Mouse (Mus musculus) lung, postnatal 10 days (tissue): ENCODE measurements around the gene Micu1.
"Not testable (repeated sequence)": the region's sequence is repeated elsewhere in the genome, so short reads cannot be mapped to it uniquely, and the experiment has no call there.

ENCODE experiments used
- DNase-seq: peaks from one replicate; pipeline ENCODE4 v3.0.0; 2021

Gene Micu1

DNA sequence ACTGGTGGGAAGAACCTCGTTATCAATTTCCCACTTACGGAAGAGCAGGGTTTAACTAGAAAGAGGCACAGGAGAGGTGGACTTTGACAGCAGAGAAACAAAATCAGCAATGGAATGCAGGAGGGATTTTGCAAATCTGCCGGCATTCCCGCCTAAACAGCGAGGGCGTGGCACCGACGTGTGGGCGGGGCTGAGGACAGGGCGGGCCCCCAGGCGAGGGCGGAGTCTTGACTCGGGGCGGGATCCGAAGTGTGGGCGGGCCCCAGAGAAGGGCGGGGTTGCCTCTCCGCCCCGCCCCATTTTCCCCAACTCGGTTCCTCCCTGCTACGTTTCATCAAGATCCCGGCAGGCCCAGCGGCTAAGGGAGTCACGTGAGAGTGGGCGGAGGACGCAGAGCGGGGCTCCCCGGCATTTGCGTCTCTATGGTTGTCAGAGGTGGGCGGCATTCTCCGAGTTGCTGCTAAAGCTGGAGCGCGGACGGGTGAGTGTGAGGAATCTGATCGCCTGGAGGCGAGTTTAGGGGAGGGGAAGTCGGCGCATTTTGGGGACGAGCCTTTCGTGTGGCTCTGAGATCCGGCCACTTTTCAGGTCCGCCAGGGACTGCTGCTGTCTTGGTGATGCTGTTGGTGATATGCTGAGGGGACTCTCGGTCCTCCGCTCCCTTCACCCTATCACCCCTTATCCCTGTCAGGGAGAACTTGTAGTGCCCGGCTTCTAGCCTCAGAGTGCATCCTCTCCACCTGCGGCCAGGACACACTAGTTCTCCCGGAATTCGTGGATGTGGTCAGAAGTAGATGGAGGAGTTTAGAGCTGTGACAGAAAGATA is at the start of gene Micu1:
Gene Micu1, plus strand, starts transcription at position 271 of the 826 bp plus-strand sequence.
- DNase-seq, result peak; percentile 97

DNA sequence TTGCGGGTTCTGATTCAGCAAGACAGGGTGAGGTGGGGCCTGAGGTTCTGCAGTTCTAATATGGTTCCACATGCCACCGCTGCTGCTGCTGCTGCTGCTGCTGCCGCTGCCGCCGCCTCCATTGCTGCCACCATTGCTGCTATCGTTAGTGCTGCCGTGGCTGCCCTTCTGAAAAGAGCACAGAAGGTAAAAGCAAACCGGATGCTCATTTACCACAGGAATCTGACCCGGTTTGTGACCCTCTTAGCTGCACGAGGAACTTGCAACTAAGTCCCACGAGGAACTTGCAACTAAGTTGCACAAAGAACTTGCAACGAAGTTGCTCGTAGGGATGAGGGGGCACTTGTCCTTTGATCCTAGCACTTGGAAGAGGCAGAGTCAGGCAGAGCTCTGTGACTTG is 45.5 kb upstream of the Micu1 start:
- no peak for DNase-seq

DNA sequence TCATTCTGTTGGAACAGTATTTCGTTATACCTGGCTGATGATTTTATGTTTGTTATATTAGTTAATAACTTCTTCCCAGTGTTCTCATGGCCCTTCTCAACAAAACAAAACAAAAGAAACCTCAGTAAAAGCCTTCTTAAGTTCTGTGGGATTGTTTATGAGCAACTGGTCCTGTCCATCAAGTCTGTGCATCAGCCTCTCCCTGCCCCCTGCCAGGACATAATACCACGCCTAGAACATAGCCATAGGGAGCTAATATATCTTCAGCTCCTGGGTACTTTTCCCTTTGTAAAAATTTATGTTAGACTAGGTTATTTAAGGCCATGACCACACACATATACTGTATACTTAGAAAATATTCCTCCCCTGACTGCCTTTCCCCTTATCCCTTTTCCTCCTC is 37.5 kb upstream of the Micu1 start:
- DNase-seq, result no peak

DNA sequence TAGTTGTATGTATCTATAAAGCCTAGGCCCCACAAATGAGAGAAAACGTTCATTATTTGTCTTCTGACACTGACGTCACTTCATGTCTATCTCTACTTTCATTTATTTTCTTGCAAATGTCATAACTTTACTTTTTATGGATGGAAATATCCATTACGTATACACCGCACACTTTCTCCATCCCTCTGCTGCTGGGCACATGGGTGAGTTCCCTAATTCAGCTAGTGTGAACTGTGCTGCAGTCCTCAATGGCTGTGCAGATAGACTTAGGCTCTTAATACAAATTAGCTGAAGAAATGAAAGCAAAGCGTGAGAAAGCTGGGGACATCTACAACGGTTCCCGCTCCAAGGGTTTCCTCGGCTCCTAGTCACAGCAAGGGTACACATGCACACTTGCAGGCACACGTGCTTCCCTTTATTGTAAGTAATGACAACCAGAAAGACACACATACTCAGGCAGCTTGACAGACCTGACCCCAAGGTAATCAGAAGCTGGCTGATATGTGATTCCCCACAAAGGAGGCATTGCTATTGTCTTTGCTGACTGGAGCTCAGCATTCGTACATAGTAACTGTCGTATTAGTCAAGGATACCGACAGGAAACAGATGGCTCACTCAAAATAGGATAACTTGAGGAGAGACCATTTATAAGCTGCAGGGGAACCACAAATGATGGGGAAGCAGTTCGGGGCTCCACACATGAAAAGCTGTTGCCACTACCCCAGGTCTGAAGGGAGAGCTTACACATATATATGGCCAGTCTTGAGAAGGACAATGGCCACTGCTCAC is 36.6 kb upstream of the Micu1 start:
- no peak for DNase-seq

DNA sequence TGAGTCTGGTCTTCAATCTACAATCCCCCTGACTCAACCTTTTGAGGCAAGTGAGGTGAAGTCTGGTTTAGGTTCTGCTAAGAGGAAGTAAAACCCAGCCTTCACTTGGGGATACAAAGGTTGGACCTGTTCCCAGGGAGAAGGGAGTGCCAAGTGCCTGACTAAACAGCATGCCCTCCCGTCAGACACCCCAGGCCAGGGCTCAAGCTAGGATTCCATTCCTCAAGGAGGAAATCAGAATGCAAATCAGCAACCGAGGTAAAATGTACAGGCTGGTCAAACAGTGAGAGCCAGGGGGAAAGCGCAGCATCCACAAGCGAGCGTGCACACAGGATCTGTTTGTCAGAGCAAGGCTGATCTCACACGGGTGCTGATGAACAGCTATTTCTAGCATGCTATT is 34.9 kb upstream of the Micu1 start:
- DNase-seq, result peak; percentile 64

DNA sequence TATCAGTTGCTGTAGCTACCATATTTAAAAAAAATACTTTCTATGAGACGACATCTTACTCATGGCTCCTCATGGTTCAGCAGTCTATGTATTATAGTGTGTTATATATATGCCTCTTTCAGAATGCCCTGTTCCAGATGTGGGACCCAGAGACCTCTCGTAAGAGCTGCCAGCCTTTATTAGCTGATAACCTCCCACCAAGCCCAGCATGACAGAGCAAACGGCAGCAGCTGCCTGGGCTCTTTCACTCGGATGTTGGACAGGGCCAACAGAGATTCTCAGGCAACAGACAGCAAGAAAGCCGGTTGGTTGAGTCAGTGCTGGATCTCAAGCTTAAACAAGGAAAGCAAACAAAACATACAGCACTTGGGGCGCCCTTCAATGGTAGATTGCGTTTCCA is 33.8 kb upstream of the Micu1 start:
- no peak for DNase-seq

DNA sequence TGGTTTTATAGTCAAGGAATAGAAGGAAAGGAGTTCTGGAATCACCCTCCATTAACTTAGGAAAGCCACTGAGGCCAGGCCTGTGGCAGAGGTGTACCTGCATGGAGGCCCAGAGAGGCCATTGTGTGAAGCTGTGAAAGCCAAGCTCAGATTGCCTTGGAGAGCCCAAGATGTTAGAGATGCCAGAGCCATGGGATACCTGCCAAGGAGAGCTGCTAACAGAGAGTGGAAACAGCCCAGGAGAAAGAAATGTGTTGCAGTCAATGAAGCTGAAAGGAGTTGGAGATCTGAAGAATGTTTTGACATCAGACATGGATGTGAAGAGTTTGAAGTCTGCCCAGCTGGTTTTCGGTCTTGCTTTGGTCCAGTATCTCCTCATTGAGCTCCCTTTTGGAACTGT is 24.4 kb upstream of the Micu1 start:
- DNase-seq, result no peak

DNA sequence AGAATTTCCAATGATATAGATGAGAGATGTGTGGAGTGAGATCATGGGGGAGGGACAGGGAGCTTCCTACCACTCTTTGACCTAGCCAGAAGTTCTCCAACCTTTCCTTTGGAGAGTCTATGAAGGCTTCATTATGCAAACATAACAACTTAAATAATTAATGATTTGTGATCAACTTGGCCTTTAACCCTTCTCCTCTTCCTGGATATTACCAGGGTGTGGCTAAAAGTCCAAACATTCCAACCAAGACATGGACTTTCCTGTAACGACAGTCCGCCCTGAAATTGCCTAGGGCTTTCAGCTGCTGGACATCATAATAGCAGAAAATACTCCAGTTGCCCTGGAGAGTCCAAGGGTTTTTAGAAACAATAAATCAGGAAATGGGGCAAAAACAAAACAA is 23.1 kb upstream of the Micu1 start:
- no peak for DNase-seq

DNA sequence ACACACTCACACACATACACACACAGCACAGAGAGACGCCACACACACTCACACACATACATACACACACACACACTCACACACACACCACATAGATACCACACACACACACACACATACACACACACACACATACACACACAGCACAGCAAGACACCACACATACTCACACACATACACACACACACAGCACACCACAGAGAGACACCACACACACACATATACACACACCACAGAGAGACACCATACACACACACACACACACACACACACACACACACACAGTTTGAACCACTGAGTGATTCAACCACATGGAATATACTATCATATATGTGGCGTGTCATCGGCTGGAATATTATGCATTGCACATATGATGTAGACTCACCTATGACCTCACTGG is 16.7 kb upstream of the Micu1 start:
- DNase-seq, result not testable (repeated sequence)

DNA sequence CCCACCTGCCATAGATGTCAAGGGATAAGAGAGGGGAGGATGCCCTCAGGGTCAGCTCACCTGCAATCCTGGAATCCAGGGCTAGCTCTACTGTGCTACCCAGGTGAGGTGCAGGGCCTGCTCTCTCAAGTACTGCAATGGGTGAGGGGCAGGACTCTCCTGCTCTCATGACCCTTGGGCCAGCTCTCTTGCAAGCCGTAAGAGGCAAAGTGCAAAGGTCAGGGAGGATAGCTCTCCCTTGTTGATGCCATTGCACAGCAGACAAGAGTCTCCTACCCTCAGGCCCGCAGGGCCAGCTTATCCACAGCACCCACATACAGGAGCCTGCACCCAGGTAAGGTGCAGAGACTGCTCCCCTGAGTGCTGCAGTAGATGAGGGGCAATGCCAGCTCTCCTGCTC is 15.2 kb upstream of the Micu1 start:
- no peak for DNase-seq

DNA sequence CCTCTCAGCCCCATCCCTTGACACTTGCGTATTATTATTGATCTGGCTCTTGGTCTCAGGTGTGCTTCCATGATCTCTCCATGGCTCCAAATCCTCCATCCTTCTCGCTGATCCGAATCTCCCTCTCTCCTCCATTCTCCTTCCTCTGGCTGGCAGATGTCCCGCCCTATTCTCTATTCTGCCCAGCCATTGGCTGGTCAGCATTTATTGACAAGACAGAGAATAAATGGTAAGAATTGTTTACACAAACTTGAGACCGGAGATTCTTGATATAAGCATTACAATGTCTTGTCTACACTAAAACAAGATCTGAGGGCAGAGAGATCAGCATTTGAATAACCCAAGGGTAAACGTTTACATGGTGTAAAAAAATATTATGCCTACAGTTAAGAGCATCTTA is 12.4 kb upstream of the Micu1 start:
- DNase-seq, result peak; percentile 34

DNA sequence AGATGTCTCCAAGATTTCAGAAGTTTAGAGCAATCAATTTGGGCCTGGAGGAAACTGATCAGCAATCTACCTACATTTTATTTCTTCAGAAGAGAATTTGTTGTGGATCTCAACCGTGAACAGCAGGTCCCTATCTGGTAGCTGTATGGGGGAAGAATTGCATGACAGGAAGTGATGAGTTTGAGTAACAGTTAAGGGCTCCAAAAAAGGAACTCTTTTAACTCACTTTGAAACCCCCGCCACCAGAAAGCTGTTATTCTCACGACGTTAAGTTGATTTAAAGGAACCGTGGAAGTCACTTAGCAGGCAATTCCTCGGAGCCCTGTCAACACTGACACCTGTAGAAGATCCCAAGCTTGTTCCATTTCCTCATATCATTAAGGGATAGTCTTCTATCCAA is 9.8 kb upstream of the Micu1 start:
- DNase-seq, result no peak

DNA sequence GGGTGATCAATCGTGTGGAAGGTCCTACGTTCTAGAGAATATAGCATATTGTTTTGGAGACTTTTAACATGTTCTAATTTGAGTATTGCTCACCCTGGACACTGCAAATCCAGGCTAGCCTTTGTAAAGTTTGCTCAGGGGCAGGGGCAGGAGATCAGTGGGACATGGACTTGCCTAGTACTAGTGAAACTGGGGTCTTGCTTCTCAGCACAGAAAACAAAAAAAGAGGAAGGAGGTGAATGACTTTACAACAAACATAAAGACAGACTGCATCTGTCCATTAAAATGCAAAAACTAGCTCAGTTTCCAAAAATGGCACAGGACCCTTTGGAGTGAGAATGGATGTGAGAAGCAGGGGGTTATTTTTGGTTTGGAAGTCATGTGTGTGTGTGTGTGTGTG is 8.2 kb upstream of the Micu1 start:
- no peak for DNase-seq

DNA sequence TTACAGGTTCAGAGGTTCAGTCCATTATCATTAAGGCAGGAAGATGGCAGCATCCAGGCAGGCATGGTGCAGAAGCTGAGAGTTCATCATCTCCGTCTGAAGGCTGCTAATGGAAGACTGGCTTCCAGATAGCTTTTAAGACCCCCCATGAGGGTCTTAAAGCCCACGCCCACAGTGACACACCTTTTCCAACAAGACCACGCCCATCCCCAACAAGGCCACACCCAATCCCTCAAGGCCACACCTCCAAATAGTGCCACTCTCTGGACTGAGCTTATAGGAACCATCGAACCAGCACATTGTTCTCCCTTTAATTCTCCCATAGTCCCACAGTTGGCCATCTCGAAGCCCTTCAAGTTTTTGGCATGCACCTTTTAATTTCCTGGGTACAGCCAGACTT is 2.8 kb upstream of the Micu1 start:
- no peak for DNase-seq

DNA sequence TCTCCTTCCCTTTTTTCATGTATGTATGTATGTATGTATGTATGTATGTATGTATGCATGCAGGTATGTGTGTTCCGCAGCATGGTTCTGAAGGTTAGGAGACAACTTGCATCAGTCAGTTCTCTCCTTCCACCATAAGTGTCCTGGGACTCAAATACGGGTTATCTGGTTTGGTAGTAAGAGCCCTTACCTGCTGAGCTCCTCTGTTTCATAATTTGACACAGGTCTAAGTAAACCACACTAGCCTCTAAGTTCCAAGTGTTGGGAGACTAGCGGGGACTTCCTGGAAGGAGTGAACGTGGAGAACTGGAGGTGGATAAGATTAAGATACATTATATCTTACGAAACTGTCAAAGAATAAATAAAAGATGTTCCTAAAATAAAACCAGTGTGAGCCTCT is 472 bp upstream of the Micu1 start:
- no peak for DNase-seq

DNA sequence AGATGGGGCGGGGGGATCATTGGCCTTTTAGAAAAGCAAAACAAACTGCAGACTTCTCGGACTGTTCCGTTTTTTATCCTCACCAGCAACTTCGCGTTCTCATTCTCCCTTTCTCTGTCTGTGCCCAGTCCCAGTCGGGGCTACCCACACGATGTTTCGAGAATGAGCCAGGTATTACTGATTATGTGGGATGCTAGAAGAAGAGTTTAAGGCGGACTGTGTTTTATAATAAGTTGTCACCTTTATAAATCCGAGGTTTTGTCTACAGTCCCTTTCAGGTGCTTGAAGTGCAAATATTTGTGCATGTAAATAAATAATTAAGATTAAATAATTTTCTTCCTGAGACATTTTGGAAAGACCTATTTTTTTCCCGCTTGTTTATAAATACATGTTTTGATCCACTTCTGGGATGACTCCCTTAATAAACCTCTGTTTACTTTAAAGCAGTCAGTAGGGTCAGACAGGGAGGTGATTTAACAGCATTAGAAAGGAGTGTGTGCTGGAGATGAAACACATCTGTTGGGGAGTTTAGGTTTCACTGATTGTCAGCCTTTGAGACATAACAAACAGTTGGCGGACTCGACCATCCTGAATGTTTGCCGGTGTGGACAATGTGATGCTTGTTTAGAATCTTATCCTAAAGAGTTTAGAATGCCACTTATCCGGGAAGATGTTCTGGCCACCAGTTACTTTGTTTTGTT is 933 bp downstream of the Micu1 start:
- DNase-seq, result no peak

DNA sequence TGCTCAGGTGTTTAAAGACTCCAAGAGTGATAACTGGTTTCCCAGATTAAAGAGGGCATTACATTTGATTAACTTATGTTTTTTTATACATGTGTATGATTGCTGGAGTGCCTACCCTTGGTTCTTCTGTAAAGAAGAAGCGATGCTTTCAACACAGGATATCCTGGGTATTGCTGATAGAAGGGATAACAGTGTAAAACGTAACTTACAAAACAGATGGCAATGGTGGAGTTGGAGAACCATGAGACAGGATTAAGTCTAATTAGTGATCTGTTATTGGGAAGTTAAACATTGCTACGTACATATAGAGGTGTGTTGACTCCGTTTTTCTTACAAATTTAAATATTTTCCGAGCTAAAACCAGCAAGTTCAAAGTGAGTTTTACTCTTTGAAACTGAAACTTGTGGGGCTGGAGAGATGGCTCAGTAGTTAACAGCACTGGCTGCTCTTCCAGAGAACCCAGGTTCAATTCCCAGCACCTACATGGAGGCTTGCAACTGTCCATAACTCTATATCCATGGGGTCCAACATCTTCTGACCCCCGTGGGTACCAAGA is 4.8 kb downstream of the Micu1 start:
- no peak for DNase-seq

DNA sequence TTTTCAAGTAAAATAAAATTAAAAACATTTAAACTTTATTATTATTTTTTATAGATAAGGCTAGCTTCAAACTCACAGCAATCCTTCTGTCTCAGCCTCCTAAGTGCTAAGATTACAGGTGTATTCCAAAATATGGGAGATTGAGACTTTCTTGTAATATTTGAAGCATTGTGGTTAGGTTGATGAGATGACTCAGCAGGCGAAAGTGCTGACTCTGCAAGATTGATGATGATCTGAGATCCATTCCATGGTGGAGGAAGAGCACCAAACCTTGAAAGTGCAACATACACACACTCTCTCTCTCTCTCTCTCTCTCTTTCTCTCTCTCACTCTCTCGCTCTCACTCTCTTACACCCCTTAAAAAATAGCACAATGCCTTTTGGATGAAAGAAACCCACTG is 5.3 kb downstream of the Micu1 start:
- no peak for DNase-seq

DNA sequence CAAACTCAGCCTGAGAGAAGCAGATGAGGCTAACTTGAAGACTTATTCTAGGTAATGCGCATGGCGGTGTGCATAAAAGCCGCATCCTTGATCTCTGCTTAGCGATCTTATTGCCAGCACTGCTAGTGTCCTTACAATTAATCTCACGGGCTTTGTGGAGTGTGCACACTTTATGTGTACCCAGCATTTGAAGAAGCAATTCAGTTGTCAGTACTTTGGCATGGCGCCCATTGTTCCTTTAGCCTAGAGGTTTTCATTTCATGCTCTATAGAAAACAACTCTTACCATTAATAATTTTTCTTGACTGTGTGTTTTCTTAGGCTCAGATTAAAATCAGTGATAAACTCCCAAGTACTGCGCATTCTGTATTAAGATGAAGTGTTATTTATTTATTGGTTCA is 7.0 kb downstream of the Micu1 start:
- peak; percentile 18 for DNase-seq

DNA sequence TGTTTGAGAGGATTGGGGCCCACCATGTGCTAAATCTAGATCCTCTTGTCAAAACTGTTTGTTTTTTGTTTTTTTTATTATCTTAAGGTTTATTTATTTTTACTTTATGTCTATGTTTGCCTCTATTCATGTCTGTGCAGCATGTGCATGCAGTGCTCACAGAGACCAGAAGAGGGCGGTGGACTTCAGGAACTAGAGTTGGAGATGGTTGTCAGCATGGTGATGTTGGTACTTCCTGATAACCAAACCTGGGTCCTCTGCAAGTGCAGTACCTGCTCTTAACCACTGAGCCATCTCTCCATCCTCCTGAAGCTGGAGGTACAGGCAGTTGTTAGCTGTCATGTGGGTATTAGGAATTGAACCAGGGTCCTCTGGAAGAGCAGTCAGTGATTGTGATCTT is 8.0 kb downstream of the Micu1 start:
- peak; percentile 44 for DNase-seq

DNA sequence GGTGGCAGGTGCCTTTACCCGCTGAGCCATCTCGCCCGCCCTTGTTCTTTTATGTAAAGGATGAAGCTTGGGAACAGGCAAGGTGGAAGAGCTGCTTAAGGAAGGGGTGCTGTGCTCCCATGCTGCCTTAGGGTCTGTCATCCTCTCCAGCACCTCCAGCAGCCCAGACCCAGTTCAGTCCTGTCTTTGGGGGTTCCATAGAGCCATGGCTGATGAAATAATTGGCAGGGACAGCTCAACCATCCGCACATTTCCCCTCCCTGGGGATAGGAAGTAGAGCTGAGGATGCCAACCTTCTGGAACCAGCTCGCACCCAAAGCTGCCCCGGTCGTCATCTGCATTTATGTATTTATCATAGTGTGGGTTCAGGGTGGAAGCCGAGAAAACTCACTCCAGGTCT is 9.8 kb downstream of the Micu1 start:
- DNase-seq, result no peak

DNA sequence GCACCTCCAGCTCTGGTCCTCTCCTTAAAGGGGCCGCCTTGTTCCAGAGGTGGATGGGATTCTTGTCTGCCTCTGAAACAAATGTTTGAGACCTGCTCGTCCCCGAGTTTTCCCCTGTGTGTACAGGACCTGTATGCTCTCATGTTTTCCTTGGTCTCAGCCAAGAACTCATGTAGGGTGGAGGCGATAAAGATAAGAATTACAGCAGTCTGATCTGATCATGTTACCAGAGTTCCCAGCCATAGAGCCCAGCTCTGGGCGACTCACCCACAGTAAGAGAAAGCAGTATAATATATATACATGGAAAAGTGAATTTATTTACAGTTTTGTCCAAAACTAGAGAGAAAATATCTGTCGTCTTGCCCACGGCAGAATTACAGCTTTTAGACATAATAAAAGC is 17.7 kb downstream of the Micu1 start:
- DNase-seq, result no peak

DNA sequence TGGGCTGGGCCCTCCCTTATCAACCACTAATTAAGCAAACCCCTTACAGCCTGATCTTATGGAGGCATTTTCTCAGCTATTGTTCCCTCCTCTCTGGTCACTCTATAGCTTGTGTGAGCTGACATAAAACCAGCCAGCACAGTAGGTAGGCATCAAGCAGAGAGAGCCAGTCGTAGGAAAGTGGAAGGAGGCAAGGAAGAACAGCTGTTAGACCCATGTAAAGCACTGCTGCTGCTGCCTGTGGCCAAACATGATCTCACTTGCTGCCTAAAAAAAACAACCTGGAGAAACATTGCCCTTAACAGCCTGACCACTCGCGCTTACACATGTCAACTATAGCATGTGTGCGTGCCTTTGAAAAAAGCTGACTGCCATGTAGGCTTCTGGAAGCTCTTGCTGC is 19.3 kb downstream of the Micu1 start:
- no peak for DNase-seq

DNA sequence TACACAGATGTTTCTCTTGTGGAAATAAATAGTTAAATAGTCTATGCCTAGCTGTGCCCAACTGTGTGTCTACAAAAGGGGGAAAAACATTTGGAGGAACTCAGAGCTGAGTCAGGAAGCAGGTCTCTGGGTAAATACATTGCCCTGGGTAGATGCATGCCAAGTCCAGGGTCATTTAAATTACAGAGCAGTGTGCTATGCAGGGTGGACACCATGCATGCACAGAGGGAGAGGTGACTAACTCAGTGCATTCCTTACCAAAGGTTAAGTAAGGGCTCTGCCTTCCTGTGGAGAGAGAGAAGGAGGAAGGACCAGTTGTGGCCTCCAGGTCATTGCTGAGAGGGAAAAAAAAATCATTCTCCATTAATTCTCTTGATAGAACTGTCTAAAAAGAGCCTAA is 22.4 kb downstream of the Micu1 start:
- DNase-seq, result no peak
